Mouse (Mus musculus) adipocyte (in vitro differentiated cells): Measurements from ENCODE around the gene Gm8271.
"Not testable (repeated sequence)": the region's sequence is repeated elsewhere in the genome, so short reads cannot be mapped to it uniquely, and the experiment has no call there.

ENCODE experiments used
- DNase-seq: peaks from one replicate; pipeline ENCODE4 v3.0.0-alpha.2; 2016; ENCODE audit warnings: low spot score

Gene Gm8271

GRCm38 (mm10) chr14:5185493-5185892, at the start of gene Gm8271:
Gene Gm8271 (plus strand): TSS chr14:5185793.
- DNase-seq: not testable (repeated sequence)

GRCm38 (mm10) chr14:5164235-5164634, 21.4 kb upstream of the Gm8271 start, which contains the start of gene Gm3317:
Gene Gm3317 (plus strand): TSS chr14:5164535.
- not testable (repeated sequence) for DNase-seq
